Mouse (Mus musculus) left cerebral cortex, postnatal 14 days (tissue): ENCODE data around the gene Prkce. TPM values are rescaled to one million over a fixed set of nuclear protein-coding genes. Genes with fewer than 3 reads are reported as not detected.

Experiments
- DNase-seq, 2 experiments: peaks; one replicate each; pipeline ENCODE4 v3.0.0; 2021 to 2022; ENCODE audit warnings: low spot score in 2 of 2, mixed read lengths in 1 of 2
- intact Hi-C: fragments of 180-260 bp; cut with DNase I; formaldehyde crosslinking; loops from one replicate; pipeline ENCODE4 v1.15.1; 2025
- total RNA-seq, 2 experiments: library from RNA; stranded (reverse); gene quantifications; 2 replicates each; pipeline ENCODE4 v1.2.3; 2021

Prkce gene
- total RNA-seq, 2 experiments from 2014 or later: 248 to 271 TPM

DNA sequence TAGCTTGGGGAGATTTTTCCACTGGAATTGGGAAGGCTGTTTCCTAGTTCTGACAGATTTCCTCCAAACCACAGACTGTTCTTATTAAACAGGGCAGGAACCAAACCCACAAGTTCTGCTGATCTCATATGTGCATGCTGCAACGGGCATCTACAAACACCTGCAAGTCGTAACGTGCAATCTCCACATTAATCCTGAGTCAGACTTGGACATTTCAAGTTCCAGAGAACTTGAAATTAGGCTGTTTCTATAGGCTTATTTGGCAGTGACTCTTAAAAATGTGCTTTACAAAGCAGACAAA, 277.8 kb downstream of the Prkce start:
- no peak for DNase-seq
- intact Hi-C loops: loop anchor here (1.0 kb wide), 1 partner anchor 283 kb away; no protein-coding TSS in a partner anchor

DNA sequence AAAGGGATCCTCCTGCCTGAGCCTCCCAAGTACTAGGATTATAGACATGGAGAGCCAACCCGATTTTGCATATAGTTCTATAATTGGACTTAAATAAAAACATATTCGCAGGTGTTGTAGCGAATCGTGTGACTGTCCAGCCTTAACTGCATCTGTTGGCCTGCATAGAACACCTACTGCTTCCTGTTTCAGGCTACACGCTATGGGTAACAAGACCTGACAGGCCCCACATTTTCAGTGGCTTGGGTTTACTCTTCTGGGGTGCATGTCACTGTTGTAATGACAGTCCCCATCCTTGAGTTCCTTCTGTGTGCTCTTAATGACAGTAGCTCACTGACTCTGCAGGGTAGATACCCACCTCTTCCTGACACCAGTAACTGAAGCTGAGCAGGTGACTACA, 278.3 kb downstream of the Prkce start:
- DNase-seq: no peak
- intact Hi-C loops: loop anchor here (1.0 kb wide), 1 partner anchor 284 kb away; no protein-coding TSS in a partner anchor

- intact Hi-C loops: no loop called here
- no peak for DNase-seq
Observed at GRCm38 (mm10) chr17:86447101-86447598, 279.6 kb downstream of the Prkce start.

GRCm38 (mm10) chr17:86452934-86453333, 285.3 kb downstream of the Prkce start:
- no peak for DNase-seq
- intact Hi-C loops: no loop called here

DNA sequence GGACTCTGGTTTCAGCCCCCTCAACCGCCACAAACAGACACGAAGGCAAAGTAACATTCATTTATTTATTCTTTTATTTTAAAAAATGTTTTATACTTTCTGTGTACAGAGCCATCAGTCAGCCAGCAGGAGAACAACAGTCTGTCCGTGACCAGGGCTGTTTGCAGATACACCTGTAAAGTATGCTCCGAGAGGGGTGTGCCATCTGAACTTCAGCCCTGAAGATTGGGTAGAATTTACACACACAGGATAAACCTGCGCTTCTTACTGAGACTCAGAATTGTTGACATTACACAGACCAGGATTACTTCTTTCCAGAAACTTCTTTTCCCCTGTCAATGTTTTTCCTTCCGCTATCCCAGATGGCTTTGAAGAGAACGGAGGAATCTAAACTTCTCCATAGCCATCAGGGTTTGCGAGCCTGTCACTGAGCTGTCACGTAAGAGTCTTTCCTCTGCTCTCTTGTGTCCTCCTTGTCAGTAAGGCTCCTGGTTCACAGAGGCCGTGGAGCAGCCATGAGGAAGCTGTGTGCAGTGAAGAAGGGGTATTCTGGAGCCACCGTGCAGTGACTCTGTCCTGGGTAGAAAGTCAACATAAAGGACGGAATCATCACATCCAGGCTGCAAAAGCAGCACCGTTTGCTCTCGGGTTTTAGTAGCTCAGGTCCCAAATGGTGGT, 286.2 kb downstream of the Prkce start:
- intact Hi-C loops: no loop called here

DNA sequence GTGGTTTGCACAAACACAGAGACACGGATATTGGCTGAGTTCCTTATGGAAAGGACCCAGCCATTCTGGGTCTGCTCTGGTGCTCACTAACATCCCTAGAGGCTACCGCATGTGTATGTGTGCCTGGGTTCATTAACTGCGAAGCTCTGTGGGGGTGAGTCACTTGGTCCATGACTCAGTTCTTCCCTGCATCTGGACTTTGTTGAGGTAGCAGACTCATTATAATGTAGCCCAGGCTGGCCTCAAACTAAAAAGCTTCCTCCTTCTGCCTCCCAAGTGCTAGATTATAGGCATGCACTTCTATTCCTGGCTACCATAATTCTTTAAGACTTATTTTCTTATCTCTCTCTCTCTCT, 286.7 kb downstream of the Prkce start:
- DNase-seq: no peak
- intact Hi-C loops: no loop called here

More for the DNA sequence above, 286.2 kb downstream of the Prkce start:
- DNase-seq: no peak

- intact Hi-C loops: no loop called here
- DNase-seq: no peak
Observed at GRCm38 (mm10) chr17:86456512-86456911, 288.9 kb downstream of the Prkce start.

DNA sequence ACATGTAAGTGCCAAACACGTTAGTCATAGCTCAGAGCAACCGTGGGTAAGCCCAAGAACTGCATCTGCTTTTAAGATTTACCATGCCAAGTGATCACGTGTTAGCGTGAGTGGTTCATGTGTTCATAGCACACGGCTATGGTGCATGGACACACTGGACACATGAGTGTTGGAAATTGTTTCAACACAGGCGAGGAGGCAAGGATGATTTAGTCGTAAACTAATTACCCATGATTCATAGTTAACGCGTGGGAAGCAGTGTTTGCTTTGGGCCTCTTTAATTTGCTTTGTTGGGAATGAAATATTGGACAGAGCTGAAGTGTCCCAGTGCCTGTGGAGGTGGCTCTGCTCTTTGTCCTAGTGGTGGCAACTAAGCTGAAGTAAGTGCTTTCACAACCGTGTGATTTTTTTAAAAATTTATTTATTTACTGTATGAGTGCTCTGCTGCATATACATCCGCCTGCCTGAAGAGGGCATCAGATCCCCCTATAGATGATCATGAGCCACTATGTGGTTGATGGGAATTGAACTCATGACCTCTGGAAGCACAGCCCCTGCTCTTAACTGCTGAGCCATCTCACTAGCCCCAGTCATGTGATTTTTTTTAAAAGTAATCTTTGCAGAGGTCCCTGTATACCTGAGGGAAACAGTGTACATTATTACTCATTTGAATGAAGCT, 290.9 kb downstream of the Prkce start:
- no peak for DNase-seq
- intact Hi-C loops: no loop called here

GRCm38 (mm10) chr17:86460645-86461430, 293.3 kb downstream of the Prkce start:
- DNase-seq: no peak
- intact Hi-C loops: no loop called here

- no peak for DNase-seq
- intact Hi-C loops: no loop called here
Observed at GRCm38 (mm10) chr17:86463369-86463768, 295.8 kb downstream of the Prkce start.

GRCm38 (mm10) chr17:86464197-86464596, 296.6 kb downstream of the Prkce start:
- intact Hi-C loops: no loop called here
- DNase-seq: no peak

DNA sequence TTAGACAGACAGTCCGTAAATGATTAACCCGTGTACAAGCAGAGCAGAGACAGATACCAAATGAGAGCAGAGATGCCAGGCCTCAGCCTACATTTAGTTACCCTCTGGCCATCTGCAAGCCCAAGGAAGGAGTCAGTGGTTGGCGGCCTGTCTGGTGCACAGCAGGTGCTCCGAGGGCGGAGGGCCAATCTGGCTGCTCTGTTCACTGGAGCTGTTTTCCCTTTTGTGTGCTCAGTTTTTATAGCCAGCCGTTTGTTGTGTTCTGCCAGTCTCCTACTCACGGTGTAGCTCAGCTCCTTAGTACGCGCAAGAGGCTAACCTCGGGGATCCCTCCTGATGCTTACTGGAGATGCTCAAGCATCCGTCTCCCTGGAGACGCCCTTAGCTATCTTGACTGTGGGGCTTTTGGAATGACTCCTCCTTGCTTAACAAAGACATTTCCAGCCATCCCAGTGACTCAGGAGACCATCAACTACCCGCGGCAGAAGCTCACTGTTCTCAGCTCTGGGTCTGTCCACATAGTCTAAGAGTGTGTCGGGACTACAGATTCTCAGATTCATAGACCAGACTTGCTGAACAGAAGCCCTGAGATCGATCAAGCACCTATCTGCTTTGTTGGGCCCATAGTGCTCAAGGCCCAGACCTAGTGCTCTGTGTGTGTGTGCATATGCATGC, 297.2 kb downstream of the Prkce start:
- no peak for DNase-seq
- intact Hi-C loops: no loop called here

DNA sequence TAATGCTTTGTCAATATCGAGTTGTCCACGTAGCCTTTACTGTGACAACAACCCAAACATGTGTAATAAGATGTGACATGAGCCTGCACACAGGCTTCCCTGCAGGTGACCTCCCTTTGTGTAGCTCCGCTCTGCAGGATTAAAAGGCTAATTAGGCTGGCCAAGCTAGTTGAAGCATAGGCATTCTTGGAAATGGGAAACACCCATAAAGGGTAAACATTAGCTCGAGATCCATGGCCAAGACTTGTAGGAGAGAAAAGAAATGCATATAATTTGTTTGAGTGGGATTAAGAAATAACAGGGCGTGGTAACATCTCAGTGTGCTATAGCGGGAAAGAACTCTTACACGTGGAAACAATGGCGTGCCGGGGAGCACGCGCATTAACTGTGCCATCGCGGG, 298.3 kb downstream of the Prkce start:
- intact Hi-C loops: no loop called here

DNA sequence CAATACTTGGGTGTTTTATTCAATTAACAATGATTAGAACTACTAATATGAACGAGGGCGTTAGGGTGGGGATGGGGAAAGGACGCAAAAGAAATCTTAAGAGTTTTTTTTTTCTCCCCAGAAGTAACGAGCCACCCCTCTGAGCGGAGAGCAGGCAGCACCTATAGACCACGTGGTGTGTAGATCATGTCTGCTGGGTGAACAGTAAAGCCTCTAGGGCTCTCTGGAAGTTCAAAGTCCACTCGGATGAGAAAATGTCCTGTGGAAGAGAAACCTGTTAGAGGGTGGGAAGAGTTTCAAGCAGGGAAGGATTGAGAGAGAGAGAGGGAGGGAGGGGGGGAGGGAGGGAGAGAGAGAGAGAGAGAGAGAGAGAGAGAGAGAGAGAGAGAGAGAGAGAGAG, 298.8 kb downstream of the Prkce start:
- DNase-seq: no peak
- intact Hi-C loops: no loop called here

More for the DNA sequence above, 298.3 kb downstream of the Prkce start:
- no peak for DNase-seq

DNA sequence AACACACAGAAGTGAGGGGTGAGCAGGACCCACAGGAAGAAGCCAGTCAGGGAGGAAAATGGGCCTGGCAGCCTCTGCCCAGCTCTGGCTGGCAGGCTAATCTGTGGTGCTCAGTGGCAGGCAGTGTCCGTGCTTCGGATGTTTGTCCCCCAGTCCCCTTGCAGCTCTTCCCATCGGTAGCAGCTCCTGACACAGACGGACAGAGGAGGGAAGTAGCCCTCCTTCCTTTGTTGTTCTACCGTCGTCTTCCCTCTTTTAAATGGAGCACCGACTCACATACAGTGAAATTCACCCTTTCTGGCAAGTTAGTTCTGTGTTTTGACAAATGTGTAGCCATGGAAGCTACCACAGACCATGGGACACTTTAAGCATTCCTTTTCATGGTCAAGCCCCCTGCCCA, 299.3 kb downstream of the Prkce start:
- intact Hi-C loops: no loop called here
- no peak for DNase-seq

- no peak for DNase-seq
- intact Hi-C loops: no loop called here
Observed at GRCm38 (mm10) chr17:86467291-86467898, 299.8 kb downstream of the Prkce start.

GRCm38 (mm10) chr17:86467967-86468366, 300.4 kb downstream of the Prkce start:
- DNase-seq: no peak
- intact Hi-C loops: no loop called here

- no peak for DNase-seq
- intact Hi-C loops: no loop called here
Observed at GRCm38 (mm10) chr17:86470160-86470559, 302.6 kb downstream of the Prkce start.

DNA sequence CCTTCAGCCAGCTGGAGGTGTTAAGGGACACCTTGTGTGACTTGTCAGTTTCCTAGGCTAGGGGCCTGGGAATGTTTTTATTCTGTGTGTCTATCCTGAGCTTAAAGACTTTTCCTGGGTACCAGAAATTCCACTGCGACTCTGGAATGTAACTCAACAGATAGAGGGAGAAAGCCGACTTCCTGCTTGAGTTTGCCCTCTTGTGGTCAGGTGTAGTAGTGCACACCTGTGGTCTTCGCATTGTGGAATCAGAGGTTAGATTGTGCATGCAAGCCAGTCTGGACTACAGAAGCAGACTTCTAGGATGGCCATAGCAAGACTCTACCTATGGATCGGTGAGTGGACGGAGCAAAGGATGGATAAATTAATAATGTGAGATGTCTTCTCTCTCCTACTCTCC, 304.1 kb downstream of the Prkce start:
- DNase-seq: peak in 1 of 2 experiments; percentile 53

GRCm38 (mm10) chr17:86476674-86477073, 309.1 kb downstream of the Prkce start:
- DNase-seq: no peak
- intact Hi-C loops: no loop called here

More for the DNA sequence above, 304.1 kb downstream of the Prkce start:
- intact Hi-C loops: no loop called here
